Mouse (Mus musculus) hindbrain, embryonic 12.5 days (tissue): ENCODE results near the gene Aurkb. TPM values are rescaled to one million over a fixed set of nuclear protein-coding genes. Genes with fewer than 3 reads are reported as not detected.

Source experiments
- ATAC-seq: fragments of 200-750 bp; cut with Nextera tagmentation; 2 replicates; pipeline ENCODE4 v1.8.0; 2017; ENCODE audit warnings: moderate TSS enrichment; ENCODE audit not compliant: low FRiP score
- H3K27ac ChIP-seq: fragments of 300-500 bp; sonication (generic); 2 replicates; pipeline ENCODE4 v1.5.1; 2016; ENCODE audit warnings: mild to moderate bottlenecking
- H3K27me3 ChIP-seq: fragments of 300-500 bp; sonication (generic); 2 replicates; pipeline ENCODE4 v1.6.1; 2016; ENCODE audit warnings: mild to moderate bottlenecking
- H3K36me3 ChIP-seq: fragments of 300-500 bp; sonication (generic); 2 replicates; pipeline ENCODE4 v1.6.1; 2016; ENCODE audit warnings: mild to moderate bottlenecking
- H3K4me1 ChIP-seq: fragments of 300-500 bp; sonication (generic); 2 replicates; pipeline ENCODE4 v1.6.1; 2016
- H3K4me2 ChIP-seq: fragments of 300-500 bp; sonication (generic); replicated peaks from 2 replicates; pipeline ENCODE4 v1.6.1; 2016; ENCODE audit warnings: mild to moderate bottlenecking
- H3K4me3 ChIP-seq: fragments of 300-500 bp; sonication (generic); 2 replicates; pipeline ENCODE4 v1.5.1; 2016; ENCODE audit warnings: mild to moderate bottlenecking
- H3K9ac ChIP-seq: fragments of 300-500 bp; sonication (generic); 2 replicates; pipeline ENCODE4 v1.6.1; 2016; ENCODE audit warnings: mild to moderate bottlenecking, moderate library complexity
- H3K9me3 ChIP-seq: fragments of 300-500 bp; sonication (generic); replicated peaks from 2 replicates; pipeline ENCODE4 v1.6.1; 2016; ENCODE audit warnings: mild to moderate bottlenecking
- WGBS: fragments of 180-500 bp; shearing (Covaris S2); methylation state at CpG from one replicate; pipeline ENCODE4 v1.1.7; 2016; 5-methylcytosine and 5-hydroxymethylcytosine counted together
- polyA plus RNA-seq: library from polyadenylated mRNA; unstranded; fragments of >200 nt; fragmentation: Nextera tagmentation; extraction: Ambion mirVana; gene quantifications from 2 replicates; pipeline ENCODE4 v1.2.1, GENCODE M21; 2016

Aurkb gene
- polyA plus RNA-seq, 1 experiment from 2014 or later = 100 TPM

DNA sequence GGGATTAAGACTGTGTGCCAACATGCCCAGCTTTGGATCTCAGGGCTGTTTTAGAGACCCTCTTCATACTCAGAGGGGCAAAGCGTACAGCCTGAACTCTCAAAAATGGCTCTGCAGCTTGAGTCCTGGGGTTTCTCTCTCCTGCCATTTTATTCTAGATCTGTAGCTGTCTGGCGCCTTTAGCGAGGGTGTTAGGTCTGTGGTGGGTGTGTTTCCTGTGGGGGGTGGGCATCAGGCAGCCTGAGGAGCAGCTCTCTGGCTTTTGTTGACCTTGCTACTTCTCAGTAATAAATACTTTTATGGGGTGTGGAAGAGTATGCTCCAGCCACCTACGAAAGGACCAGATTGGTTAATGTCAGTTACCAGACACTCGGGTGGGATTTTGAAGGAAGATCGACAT, 32.6 kb downstream of the Aurkb start:
- Histone ChIP-seq H3K4me3 (no peak overlapping the region), H3K27me3 (no peaks in the 10 kb centered on the region), H3K27ac (no peak overlapping the region), H3K4me1 (no peaks in the 10 kb centered on the region; the same call in 1 of the 2 replicates), H3K9me3 (no peaks in the 10 kb centered on the region), H3K4me2 (no peak overlapping the region), H3K36me3 (no peaks in the 10 kb centered on the region), H3K9ac (no peak overlapping the region)
- no peak for ATAC-seq
- 77% methylated on average over 6 of the region's 6 CpGs for WGBS

DNA sequence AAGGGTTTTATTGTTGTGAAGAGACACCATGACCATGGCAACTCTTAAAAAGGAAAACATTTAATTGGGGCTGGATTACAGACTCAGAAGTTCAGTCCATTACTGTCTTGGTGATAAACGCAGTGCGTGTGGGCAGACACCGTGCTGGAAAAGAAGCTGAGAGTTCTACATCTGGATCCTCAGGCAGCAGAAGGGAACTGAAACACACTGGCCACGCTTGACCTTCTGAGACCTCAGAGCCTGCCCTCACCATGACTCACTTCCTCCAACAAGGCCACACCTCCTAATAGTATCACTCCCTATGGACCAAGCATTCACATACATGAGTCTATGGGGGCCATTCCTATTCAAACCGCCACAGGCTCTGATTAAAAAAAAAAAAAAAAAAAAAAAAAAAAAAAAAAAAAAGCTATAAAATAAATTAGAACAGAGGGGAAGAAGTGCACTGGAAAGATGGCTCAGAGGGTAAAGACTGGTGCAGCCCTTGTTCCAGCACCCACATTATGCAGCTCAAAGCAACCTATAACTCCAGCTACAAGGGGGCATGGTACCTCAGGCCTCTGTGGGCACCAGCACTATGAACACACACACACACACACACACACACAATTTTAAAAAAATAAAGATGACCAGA, 33.5 kb downstream of the Aurkb start:
- ATAC-seq = no peak
- Histone ChIP-seq H3K36me3 (no peaks in the 10 kb centered on the region), H3K27ac (no peak overlapping the region), H3K4me1 (no peaks in the 10 kb centered on the region), H3K4me2 (no peak overlapping the region), H3K27me3 (no peaks in the 10 kb centered on the region), H3K9me3 (no peaks in the 10 kb centered on the region), H3K9ac (no peak overlapping the region), H3K4me3 (no peak overlapping the region)
- 85% methylated on average over 5 of the region's 5 CpGs for WGBS

DNA sequence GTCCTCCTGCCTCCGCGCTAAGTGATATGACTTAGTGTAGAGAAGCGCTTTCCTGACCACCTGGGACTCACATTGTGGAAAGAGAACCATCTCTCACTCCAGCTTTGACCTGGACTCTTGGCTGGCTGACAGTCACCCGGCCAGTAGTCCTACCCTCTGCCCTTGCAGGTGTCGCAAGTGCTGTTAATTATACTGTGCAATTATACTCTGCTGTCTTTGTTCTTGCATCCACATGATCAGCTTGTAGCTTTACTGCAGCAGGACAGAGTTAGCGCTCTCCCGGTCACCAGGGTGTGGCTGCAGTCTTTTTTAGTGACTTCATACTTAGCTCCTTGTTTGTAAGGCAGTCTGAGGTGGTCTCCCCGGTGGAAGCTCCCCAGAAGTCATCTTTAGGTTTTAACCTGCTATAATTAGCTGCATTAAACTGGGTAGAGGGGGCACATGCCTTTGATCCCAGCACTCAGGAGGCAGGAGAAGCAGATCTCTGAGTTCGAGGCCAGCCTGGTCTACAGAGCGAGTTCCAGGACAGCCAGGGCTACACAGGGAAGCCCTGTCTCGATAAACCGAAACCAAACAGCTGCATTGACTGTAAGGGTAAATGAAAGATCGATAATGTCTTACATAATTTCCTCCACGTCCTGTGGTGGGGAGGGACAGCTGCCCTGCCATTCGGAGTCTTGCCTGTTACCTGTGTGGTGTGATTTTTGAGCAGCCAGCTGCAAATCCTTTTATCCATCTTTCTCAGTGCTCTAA, 34.8 kb downstream of the Aurkb start:
- ATAC-seq = no peak
- no peak overlapping the region for H3K4me2 ChIP-seq
- no peak overlapping the region for H3K9ac ChIP-seq
- no peak overlapping the region for H3K27ac ChIP-seq
- H3K36me3 ChIP-seq = no peaks in the 10 kb centered on the region
- H3K27me3 ChIP-seq = no peaks in the 10 kb centered on the region
- WGBS = 87% methylated on average over 15 of the region's 15 CpGs
- no peak overlapping the region for H3K4me3 ChIP-seq
- H3K9me3 ChIP-seq = no peaks in the 10 kb centered on the region
- H3K4me1 ChIP-seq = no peaks in the 10 kb centered on the region

DNA sequence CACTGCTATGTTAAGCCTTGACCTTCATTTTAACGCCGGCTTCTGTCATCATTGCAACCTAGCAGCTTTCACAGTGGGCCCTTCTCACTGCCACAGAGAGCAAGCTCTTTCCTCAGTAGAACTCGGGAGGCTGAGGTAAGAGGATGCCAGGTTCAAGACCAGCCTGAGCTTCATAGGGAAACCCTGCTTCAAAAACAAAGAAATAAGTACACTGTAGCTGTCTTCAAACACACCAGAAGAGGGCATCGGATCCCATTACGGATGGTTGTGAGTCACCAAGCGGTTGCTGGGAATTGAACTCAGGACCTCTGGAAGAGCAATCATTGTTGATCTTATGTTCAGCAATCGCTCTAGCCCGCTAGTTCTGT, 35.4 kb downstream of the Aurkb start:
- no peaks in the 10 kb centered on the region for H3K27me3 ChIP-seq
- no peak overlapping the region for H3K4me2 ChIP-seq
- WGBS = 90% methylated on average over 8 of the region's 8 CpGs
- no peak overlapping the region for H3K27ac ChIP-seq
- H3K36me3 ChIP-seq = no peaks in the 10 kb centered on the region
- H3K9me3 ChIP-seq = no peaks in the 10 kb centered on the region
- no peak overlapping the region for H3K4me3 ChIP-seq
- no peak overlapping the region for H3K9ac ChIP-seq
- no peak for ATAC-seq
- H3K4me1 ChIP-seq = no peaks in the 10 kb centered on the region

DNA sequence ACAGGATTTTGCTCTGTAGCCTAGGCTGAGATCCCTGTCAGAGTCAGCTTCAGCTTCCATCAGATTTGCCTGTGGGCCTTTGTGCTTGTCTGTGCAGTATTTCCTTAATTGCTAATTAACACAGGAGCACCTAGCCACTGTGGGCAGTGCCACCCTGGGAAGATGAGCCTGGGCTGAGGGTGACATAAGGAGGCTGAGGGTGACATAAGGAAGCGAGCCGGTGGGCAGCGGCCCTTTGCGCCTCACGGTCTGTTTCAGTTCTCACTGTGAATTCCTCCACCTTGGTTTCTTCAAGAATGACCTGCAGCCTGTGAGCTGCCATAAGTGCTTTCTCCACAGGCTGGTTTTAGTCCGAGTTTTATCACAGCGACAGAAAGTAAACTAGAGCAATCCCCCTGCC, 36.2 kb downstream of the Aurkb start:
- Histone ChIP-seq H3K27me3 (no peaks in the 10 kb centered on the region), H3K27ac (no peak overlapping the region), H3K9ac (no peak overlapping the region), H3K4me2 (no peak overlapping the region), H3K36me3 (no peaks in the 10 kb centered on the region), H3K4me1 (no peaks in the 10 kb centered on the region), H3K9me3 (no peaks in the 10 kb centered on the region), H3K4me3 (no peak overlapping the region)
- ATAC-seq = no peak
- 91% methylated on average over 7 of the region's 7 CpGs for WGBS

DNA sequence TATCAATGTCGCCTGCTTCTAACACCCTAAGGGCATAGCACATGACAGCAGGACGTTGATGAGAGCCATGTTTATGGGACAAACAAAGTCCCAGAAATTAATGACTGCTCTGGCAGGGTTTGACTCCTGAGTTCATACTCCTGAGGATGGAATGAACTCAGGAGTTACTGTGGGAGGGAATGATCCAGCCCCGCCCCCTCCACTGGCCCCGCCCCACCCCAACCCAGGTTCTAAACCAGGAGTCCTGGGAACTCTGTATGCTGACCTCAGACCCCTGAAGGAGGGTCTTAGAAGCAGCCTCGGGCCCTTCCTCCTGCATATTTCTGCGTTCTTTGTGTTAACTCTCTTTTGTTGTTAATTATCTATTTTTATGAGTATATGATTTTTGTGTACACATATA, 40.2 kb downstream of the Aurkb start:
- Histone ChIP-seq H3K36me3 (peaks cover 5% of the 10 kb centered on the region; the same call in 1 of the 2 replicates), H3K9me3 (no peaks in the 10 kb centered on the region), H3K4me3 (no peak overlapping the region), H3K4me1 (peaks cover 23% of the 10 kb centered on the region), H3K27me3 (no peaks in the 10 kb centered on the region), H3K9ac (no peak overlapping the region), H3K27ac (no peak overlapping the region), H3K4me2 (no peak overlapping the region)
- 70% methylated on average over 6 of the region's 6 CpGs for WGBS
- no peak for ATAC-seq

DNA sequence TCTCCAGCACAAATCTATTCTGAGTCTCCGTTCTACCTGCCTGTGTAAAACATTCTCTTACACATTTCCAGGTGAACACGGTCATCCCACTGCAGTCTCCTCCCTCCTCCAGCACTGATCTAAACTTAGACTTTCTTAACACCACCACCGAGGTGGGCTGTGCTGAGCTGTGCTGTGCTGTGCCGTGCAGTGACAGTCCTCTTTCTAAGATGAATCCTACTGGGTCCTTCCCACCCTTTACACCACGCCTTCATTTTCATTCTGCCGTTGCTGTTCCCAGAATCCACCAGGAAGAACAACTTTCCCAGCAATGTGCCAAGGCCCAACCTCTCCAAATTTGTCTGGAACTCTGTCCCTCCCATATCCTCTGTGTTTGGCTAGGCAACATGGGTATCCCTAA, 40.9 kb downstream of the Aurkb start:
- WGBS = 65% methylated on average over 6 of the region's 6 CpGs
- Histone ChIP-seq H3K27me3 (no peaks in the 10 kb centered on the region), H3K36me3 (peaks cover 11% of the 10 kb centered on the region; the same call in 1 of the 2 replicates), H3K27ac (peak overlapping the region; percentile 95; the same call in 1 of the 2 replicates), H3K9me3 (no peaks in the 10 kb centered on the region), H3K4me2 (no peak overlapping the region), H3K9ac (0 out of 2 replicates have a peak overlapping the region, but pooled peaks have one; percentile 14), H3K4me3 (no peak overlapping the region), H3K4me1 (peaks cover 27% of the 10 kb centered on the region)
- no peak for ATAC-seq

DNA sequence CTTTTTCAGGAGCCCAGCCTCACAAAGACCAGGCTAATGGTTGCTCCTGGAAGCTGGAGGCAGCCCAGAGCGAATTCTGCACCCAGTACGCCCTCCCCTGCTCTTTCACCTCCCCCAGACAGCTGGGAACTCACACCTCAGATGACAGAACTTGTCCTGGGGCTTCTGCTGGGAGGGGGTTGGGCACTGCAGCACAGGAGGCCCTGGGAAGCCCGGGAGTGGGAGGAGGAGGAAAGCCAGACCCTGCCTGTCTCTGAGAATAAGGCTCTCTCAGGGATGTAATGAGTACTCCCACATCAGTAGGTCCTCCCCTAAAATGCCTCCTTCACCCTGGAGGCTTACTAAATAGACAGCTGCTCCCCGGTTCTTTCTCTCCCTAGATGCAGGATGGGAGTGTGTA, 41.6 kb downstream of the Aurkb start:
- ATAC-seq = no peak
- Histone ChIP-seq H3K4me3 (no peak overlapping the region), H3K27ac (peak overlapping the region; percentile 95), H3K27me3 (no peaks in the 10 kb centered on the region), H3K9ac (no peak overlapping the region), H3K4me2 (no peak overlapping the region; the same call in 1 of the 2 replicates), H3K36me3 (peaks cover 18% of the 10 kb centered on the region; the same call in 1 of the 2 replicates), H3K4me1 (peaks cover 30% of the 10 kb centered on the region), H3K9me3 (no peaks in the 10 kb centered on the region)
- 37% methylated on average over 4 of the region's 4 CpGs for WGBS

DNA sequence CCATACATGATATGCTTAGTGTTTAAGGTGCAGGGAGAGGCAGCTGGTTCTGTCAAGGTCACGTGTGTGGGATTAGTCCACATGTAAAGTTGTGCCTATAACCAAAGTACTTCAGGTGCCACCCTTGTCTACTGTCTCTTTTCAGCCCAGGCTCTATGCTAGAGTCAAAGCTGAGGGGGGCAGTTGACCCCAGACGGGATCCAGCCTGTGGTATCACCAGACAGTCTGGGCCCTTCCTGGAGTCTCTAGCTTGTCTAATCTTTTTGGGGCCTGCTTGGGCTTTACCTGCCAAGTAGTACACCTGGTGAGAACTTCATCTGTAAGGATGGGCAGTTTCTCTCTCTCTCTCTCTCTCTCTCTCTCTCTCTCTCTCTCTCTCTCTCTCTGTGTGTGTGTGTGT, 42.1 kb downstream of the Aurkb start:
- no peak for ATAC-seq
- Histone ChIP-seq H3K4me2 (peak overlapping the region; percentile 84), H3K27ac (peak overlapping the region; percentile 95; the same call in 1 of the 2 replicates), H3K9me3 (no peaks in the 10 kb centered on the region), H3K36me3 (peaks cover 22% of the 10 kb centered on the region; the same call in 1 of the 2 replicates), H3K27me3 (no peaks in the 10 kb centered on the region), H3K4me1 (peaks cover 30% of the 10 kb centered on the region), H3K4me3 (no peak overlapping the region), H3K9ac (peak overlapping the region; percentile 99; the same call in 1 of the 2 replicates)
- 64% methylated on average over 2 of the region's 2 CpGs for WGBS

DNA sequence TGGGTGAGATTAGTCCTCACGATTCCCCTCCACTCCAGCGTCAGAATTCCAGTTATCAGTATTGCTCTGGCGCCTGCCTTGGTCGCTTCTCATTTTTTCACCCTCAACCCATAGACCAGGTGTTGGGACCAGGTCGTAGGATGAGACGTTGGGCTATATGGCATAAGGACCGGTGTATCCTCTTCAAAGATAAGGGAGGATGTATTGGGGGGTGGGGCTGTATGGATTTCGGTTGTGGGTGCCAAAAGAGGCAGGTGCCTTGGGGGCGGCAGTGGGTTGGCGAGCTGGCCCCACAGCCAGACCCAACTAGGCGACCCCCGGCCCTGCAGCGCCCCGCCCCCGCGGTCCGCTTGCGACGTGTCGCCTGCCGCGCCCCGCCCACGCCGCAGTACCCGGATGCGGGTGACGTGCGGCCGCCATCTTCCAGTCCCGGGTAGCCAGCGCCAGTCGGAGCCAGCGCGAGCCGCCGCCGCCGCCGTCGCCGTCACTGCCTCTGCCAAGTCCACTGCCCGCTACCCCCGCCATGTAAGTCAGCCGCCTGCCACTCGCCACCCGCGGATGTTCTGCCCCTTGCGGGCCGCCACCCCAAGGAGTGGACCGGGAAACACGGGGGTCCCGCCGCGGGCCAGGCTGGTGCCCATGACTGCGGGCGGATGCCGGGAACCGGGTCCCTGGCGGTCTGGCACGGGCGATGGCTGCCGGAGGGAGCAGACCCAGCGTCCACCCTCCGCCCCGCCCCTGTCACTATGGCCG, 42.8 kb downstream of the Aurkb start, which contains the start of gene Vamp2:
Gene Vamp2 (plus strand): TSS at position 388 of the 753 bp plus-strand sequence.
- WGBS = 1% methylated on average over 66 of the region's 67 CpGs
- Histone ChIP-seq H3K27me3 (no peaks in the 10 kb centered on the region), H3K4me1 (peaks cover 30% of the 10 kb centered on the region), H3K4me3 (peak within 1 kb of the TSS; percentile 98), H3K27ac (peak within 1 kb of the TSS; percentile 95), H3K9me3 (no peaks in the 10 kb centered on the region), H3K9ac (peak within 1 kb of the TSS; percentile 99), H3K36me3 (peaks cover 24% of the 10 kb centered on the region; the same call in 1 of the 2 replicates), H3K4me2 (peak within 1 kb of the TSS; percentile 84)
- ATAC-seq = peak; percentile 77

DNA sequence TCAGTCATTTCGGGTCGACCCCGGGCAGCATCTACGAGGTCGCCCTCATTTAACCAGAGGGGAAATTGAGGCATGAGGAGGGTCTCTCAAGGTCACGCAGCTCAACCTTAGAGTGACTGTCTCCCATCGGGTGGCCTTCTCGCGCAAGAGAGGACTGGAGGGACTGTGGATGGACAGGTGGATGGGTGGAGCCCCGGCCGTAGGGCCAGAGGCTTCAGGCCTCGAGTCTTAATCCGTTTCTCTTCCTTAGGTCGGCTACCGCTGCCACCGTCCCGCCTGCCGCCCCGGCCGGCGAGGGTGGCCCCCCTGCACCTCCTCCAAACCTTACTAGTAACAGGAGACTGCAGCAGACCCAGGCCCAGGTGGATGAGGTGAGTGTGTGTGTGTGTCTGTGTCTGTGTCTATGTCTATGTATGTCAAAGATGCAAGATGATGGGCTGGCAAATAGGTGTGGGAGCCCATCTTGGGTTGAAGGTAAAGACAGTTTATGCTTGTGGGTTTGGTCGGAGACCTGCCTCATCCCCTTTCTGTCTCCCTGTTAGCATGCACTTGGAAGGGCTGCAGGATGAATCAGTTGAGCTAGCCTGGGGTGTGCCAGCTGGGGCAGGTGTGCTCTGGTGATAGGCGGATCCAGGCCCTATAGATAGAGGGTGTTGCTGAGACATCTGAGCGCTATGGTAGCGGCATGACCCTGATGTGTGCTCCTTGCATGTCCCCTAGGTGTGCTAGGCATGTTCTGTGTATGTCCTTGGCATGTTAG, 43.6 kb downstream of the Aurkb start:
- no peaks in the 10 kb centered on the region for H3K9me3 ChIP-seq
- 11% methylated on average over 25 of the region's 25 CpGs for WGBS
- H3K4me2 ChIP-seq = peak overlapping the region; percentile 84
- no peaks in the 10 kb centered on the region for H3K27me3 ChIP-seq
- H3K36me3 ChIP-seq = peaks cover 24% of the 10 kb centered on the region; the same call in 1 of the 2 replicates
- H3K27ac ChIP-seq = peak overlapping the region; percentile 95
- peak overlapping the region; percentile 99 for H3K9ac ChIP-seq
- H3K4me1 ChIP-seq = peaks cover 30% of the 10 kb centered on the region
- H3K4me3 ChIP-seq = peak overlapping the region; percentile 98
- ATAC-seq = peak; percentile 38
